Mouse (Mus musculus) layer of hippocampus, adult 8-10 months (tissue): ENCODE measurements around the gene Ankrd39. TPM values are rescaled to one million over a fixed set of nuclear protein-coding genes. Genes with fewer than 3 reads are reported as not detected.

Experiments
- DNase-seq, 2 experiments: peaks; one replicate each; pipeline ENCODE4 v3.0.0; 2022; ENCODE audit warnings: low spot score in 2 of 2
- total RNA-seq, 4 experiments: library from RNA; stranded (reverse); gene quantifications; 2 replicates each; pipeline ENCODE4 v1.2.4; 2022

The Ankrd39 gene
- total RNA-seq, 4 experiments from 2014 or later: 10.3 to 18.2 (median 13.2) TPM

GRCm38 (mm10) chr1:36572709-36573108 is 25.5 kb upstream of the Ankrd39 start:
- DNase-seq: no peak

DNA sequence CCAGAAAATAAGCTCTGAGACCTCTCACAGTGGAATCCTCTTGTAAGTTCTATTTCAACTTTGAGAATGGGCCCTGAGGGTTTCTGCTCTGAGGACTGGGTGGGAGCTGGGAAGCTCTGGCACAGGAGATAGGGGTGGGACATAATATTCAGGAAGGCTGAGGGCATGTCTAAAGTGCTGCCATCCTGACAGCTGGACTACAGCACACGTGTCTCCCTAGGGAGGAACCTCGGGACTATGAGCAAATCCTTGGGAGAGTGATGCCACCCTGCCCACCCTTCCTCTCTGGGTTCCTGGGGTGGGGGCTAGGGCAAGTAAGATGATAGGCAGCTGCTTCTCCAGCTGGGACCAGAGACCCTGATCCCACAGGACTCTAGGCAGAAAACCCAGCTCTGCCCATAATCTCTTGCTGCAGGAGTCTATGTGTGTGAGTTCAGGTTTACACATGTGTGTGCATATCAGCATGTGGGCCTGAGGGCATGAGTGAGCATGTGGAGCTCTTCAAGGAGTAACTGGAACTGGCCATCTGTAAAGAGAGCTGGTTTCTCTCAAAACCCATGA is 25.0 kb upstream of the Ankrd39 start:
- DNase-seq: no peak

- no peak for DNase-seq
Observed at GRCm38 (mm10) chr1:36571627-36572026, 24.4 kb upstream of the Ankrd39 start.

DNA sequence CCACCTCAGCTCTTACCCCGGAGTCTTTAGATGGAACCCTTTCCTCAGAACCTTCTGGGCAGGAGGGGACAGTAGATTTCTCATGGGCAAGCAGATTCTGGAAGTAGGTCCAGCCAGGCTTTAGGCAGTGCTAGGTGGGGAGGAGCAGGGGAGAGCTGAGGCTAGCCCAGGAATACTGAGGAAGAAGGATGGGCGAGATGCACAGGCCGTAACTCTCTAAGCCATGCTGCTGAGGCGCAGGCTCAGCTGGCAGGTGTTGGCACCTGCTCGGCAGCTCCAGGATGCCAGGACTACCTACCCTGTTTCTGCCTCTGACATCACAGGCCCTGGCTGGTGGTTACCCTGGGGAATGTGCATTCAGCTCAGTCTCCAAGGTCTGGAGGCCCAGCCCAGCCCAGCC is 23.1 kb upstream of the Ankrd39 start:
- no peak for DNase-seq

DNA sequence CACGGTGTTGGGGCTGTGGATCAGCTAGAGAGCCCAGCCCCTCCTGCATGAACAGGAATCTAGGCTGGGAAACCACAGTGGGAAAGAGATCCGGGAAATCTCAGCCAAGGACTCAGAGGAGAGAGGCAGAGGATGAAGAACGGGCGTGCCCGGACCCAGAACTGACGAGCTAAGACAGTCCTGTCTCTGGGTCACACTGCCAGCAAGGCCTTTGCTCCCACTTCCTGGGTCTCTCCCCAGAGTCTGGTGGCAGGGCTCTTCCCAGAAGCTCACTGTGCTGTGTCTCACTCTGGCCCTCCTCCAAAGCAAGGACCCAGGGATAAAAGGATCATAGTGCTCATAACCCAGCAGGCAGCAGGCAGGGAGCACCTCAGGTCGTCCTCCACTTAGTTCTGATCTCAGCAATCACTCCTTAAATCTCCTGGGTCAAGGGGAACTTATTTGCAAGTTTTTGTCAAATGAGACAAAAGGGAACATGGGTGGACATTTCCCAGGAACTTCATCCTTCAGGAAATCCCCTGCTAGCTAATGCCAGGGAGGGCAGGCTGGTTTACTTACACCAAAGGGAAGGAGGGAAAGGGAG is 22.5 kb upstream of the Ankrd39 start:
- DNase-seq: no peak

DNA sequence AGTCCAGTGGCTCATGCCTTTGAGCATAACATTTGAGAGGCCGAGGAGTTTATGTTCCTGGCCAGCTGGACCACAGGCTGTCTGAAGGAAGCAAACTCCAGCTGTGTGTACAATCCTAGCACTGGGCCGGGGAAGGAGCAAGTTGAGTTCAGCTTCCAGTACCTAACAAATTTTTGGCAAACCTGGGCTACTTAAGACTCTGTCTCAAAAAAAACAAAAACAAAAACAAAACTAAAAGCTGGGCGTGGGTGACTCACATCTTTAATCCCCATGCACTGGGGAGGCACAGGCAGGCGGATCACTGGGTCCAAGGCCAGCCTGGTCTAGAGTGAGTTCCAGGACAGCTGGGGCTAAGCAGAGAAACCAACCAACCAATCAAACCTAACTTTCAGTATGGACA is 21.5 kb upstream of the Ankrd39 start:
- no peak for DNase-seq

DNA sequence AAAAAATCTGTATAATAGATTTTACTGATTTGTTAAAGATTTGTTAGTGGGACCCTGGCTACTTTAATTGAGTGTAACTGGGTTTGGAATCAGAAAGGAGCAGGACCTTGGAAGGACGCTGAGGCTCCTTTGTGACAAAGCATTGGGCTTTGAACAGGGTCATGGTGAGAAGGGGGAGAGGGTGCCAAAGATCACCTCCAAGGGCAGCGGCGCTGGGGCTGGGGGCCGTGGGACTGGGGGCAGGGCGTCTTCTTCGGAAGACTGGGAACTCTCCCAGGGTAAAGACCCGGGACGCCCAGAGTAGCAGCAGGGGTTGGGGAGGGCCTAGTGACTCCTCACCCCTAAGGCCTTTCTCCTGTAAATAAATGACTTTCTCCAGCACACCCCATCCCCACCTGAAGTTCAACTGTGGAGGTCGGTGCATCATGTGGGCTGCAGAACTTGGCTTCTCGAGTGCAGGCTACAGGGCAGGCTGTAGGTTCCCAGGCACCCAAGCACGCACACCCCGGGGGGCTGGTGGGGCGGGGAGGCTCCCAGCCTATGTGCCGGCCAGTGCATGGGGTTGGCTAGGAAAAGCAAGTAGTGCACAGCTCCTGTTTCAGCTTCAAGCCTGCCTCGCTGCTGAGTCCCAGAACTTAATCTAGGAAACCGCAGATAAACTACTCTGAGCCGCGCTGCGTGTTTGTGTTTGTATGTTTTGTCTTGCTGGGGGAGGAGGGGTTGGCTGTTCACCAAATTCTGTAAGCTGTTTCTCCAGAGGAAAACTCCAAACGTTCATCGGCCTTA is 20.8 kb upstream of the Ankrd39 start:
- no peak for DNase-seq

DNA sequence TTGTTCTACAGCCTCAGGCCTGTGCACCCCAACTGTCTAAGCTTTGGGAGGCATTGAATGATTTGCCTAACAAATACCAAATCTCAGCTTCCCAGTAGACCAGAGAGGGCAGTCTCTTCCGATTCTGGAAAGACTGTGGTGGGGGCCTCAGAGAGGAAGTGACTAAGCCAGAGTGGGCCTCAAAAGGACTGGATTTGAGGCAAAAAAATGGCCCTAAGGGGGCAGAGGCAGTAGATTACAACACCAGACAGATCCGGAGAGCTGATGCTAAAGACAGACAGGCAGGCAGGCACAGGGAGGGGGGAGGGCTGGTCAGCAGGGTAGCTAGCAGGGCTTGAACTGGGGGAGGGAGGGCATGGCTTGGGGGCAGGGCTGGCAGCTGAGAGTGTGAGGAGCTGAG is 19.2 kb upstream of the Ankrd39 start:
- DNase-seq: no peak

DNA sequence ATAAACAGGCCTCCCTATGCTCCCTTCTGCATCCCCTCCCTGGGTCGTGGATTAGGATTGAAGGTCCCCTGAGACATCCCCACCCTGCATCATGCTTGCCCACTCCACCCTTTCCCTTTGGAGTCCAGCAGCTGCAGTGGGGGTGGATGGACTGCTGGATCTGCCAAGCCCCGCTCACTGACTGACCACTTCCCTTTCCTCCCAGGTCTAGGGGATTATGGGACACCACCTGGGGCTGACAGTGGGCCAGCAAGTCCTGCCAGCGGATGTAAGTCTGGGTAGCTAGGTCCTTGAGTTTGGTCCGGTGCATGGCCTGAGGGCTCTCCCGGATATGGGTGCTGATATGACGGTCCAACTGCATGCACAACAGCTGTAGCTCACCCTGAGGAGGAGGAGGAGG is 16.9 kb upstream of the Ankrd39 start:
- no peak for DNase-seq

- no peak for DNase-seq
Observed at GRCm38 (mm10) chr1:36563632-36564031, 16.4 kb upstream of the Ankrd39 start.

DNA sequence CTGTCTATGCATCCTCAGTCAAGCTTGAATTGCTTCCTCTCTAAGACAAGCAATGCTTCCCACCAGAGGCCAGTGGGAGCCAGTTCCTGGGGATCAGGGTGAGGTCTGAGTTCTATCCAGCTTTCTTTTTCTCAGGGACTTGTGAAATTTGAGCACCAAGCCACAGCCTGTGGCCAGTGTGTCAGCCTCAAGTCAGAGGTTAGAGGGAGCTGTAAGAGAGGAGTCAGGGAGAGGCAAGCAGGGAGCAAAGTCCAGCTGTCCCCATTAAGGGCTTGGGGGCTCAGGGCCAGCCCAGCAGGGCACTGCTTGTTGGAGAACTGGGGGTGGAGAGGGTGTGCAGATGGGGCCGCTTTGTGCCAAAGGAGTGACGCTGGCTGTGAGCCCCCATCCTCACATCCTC is 16.0 kb upstream of the Ankrd39 start:
- DNase-seq: no peak

- no peak for DNase-seq
Observed at GRCm38 (mm10) chr1:36562388-36562787, 15.1 kb upstream of the Ankrd39 start.

GRCm38 (mm10) chr1:36560903-36561302 is 13.7 kb upstream of the Ankrd39 start:
- no peak for DNase-seq

DNA sequence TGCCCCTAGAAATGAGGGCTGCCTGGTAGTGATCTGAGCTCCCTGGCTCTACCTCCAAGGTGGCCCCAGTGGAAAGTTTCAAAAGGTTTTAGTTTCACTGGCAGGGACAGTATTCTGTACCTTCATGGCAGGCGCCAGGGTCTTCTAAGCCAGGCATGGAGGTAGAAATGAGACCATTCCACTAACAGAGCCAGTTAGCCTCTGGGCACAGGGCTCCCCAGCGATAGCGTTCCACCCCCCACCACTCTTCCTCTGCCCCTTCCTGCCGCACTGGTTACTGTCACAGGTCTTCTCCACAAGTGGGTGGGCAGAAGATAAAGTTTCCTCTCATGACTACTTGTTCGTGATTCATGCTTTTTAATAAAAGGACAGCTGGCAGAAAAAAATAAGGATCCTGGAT is 12.6 kb upstream of the Ankrd39 start:
- DNase-seq: no peak

DNA sequence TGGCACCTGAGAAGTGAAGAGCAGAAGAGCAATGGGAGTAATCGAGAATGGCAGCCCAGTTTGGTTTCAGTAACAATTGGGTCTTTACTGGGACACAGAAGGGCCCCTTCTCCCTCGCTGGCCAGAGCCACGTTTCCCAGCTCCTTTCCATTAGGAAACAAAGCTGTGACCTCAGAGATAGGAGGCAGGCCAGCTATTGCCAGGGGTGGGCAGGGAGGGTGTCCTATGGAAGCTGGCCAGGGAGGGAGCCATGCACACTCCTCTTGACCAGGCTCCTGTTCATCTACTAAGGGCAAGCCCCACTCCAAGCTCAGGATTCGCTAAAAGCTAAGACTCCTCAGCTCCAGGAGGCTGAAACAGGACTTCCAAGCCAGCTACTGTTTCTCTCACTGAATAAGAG is 12.0 kb upstream of the Ankrd39 start:
- DNase-seq: no peak

- DNase-seq: peak; percentile 48 to 53
Observed at GRCm38 (mm10) chr1:36558031-36558993, 11.1 kb upstream of the Ankrd39 start, which contains the start of gene Sema4c. Sema4c (minus strand) TSS chr1:36558349.

- peak; percentile 47 to 69 for DNase-seq
Observed at GRCm38 (mm10) chr1:36557457-36558011, 10.3 kb upstream of the Ankrd39 start.

- DNase-seq: peak; percentile 80 to 88
Observed at GRCm38 (mm10) chr1:36556553-36557456, 9.6 kb upstream of the Ankrd39 start.

DNA sequence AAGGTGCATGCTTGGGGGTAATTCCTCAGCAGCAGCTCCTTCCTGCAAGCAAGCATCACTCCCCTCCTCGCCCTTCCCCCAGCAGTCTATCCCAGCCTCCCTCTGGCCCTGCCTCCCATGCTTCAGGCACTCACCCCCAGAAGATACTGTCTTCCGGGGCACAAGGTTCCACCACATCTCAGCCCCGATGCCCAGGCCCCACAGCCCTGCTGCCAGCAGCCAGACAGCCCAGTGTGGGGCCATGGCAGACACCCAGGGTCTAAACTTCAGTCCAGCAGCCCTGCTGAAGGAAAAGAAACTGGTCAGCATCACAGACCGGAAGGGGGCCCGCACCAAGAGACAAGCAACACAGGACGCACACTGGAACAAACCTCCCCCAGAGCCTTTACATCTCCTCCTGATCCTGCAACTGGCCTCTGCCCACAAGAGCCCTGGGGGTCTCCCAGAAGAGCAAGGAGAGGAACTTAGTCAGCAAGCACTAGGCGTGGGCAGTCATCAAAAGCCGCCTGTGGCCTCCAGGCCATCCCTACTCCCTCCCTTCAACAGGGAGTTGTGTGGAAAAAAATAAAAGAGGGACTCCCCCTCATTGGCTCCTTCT is 8.7 kb upstream of the Ankrd39 start:
- DNase-seq: no peak
